Mouse (Mus musculus) brain, embryonic 14.5 days (tissue): ENCODE measurements around the gene Ppfibp1.

Source experiments
- CTCF ChIP-seq: fragments of 200-500 bp; IDR thresholded peaks from 2 replicates; pipeline ENCODE4 v1.5.1; 2012; ENCODE audit warnings: inconsistent platforms, mild to moderate bottlenecking, moderate library complexity, borderline replicate concordance; ENCODE audit not compliant: insufficient read depth, insufficient read length; ENCODE audit errors: extremely low read depth
- POLR2A ChIP-seq: fragments of 200-500 bp; IDR thresholded peaks from 2 replicates; pipeline ENCODE4 v1.6.1; 2012; ENCODE audit warnings: mild to moderate bottlenecking, inconsistent platforms, borderline replicate concordance; ENCODE audit not compliant: poor library complexity, insufficient read depth, insufficient read length, severe bottlenecking; ENCODE audit errors: extremely low read depth

DNA sequence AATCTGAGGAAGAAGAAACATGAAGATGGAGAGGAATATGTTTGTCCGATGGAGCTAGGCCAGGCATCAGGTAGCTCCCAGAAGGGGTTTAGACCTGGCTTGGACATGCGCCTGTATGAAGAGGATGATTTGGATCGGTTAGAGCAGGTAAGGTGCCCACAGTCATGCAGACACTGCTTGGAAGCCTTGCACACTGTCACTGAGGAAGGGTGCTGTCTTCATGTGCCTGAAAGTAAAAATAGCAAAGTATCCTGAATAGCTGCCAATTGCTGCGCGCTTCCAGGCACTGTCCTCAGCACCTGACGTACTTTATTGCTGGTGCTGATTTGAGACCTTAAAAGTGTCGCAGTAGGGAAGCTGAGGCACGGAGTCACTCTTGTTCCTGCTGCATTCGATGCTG, 141.3 kb downstream of the Ppfibp1 start:
- TF ChIP-seq POLR2A (no peak), CTCF (no peak)
